In genomic region chr13:36495980-36496379, GRCm38 (mm10) we compare ENCODE assay signal across 25 mouse cellular contexts.
A peak's percentile ranks its signal among the peaks of the same experiment; 100 is the strongest.
DNase-seq lines count a peak whose midpoint lies in the region; ATAC-seq and TF ChIP-seq lines count a peak whose summit lies in the region.
"Had no signal": no experiment of that assay in that cellular context is flagged by ENCODE, and none has a peak within 500 bp of the region (broad histone marks: within the 10 kb centered on the region; RNA-seq: fewer than 3 reads in every experiment).

No protein-coding gene starts in this region.

- no peak overlapping the region for H3K4me2 ChIP-seq in forebrain, embryonic 11.5 days (ENCODE audit: low read depth, low read length, severe bottlenecking)
- H3K4me2 ChIP-seq: embryonic facial prominence, embryonic 12.5 days; forebrain, embryonic 12.5 days had no signal

- no peak for TF ChIP-seq RAD21 in MEL (IDR thresholded peaks at IDR 0.05; ENCODE audit: low read depth, low read length)

- 87% methylated on average over 2 of the region's 2 CpGs for WGBS in forebrain, embryonic 11.5 days

- no peak for TF ChIP-seq EP300 in MEL (IDR thresholded peaks at IDR 0.05; ENCODE audit: low read depth in 1 of 2, low read length in 2 of 2)

- peak; percentile 48; the same call in 1 of the 2 replicates for ATAC-seq in granulocyte monocyte progenitor cell, adult 5-6 weeks (replicated peaks; ENCODE audit: poor library complexity, severe bottlenecking)
- ATAC-seq in megakaryocyte progenitor cell, adult 5-6 weeks (replicated peaks; ENCODE audit: poor library complexity), result peak; percentile 50
- no peak for ATAC-seq in forebrain, embryonic 11.5 days (replicated peaks; ENCODE audit: low FRiP score)
- ATAC-seq: CD4-positive, CD25-positive, alpha-beta regulatory T cell, adult 4 months; forebrain, embryonic 14.5 days; forebrain, embryonic 16.5 days had no signal

- H3K27me3 ChIP-seq in MEL (ENCODE audit: control insufficient read depth in 1 of 2, insufficient read depth in 2 of 2, low read length in 2 of 2), result no peaks in the 10 kb centered on the region
- H3K27me3 ChIP-seq in forebrain, embryonic 11.5 days (ENCODE audit: control insufficient read depth, insufficient read depth, low read length), result no peaks in the 10 kb centered on the region
- H3K27me3 ChIP-seq: CH12.LX; embryonic facial prominence, embryonic 12.5 days; forebrain, embryonic 12.5 days had no signal

- no peaks in the 10 kb centered on the region; a peak in 1 of 4 replicates for H3K36me3 ChIP-seq in MEL (ENCODE audit: control insufficient read depth in 1 of 2, insufficient read depth in 2 of 2, low read length in 2 of 2)
- H3K36me3 ChIP-seq in forebrain, embryonic 11.5 days (ENCODE audit: control insufficient read depth, insufficient read depth, low read length), result no peaks in the 10 kb centered on the region
- H3K36me3 ChIP-seq: embryonic facial prominence, embryonic 10.5 days; embryonic facial prominence, embryonic 12.5 days; forebrain, embryonic 12.5 days had no signal

- H3K27ac ChIP-seq in layer of hippocampus, adult 2 months, result peak overlapping the region; percentile 92; the same call in 1 of the 2 replicates
- no peak overlapping the region for H3K27ac ChIP-seq in MEL (ENCODE audit: control insufficient read depth, low read depth, low read length)
- H3K27ac ChIP-seq in forebrain, embryonic 11.5 days (ENCODE audit: low read depth, low read length), result no peak overlapping the region
- H3K27ac ChIP-seq: embryonic facial prominence, embryonic 10.5 days; embryonic facial prominence, embryonic 12.5 days; forebrain, embryonic 12.5 days had no signal

- H3K9me3 ChIP-seq in MEL (replicated peaks; ENCODE audit: insufficient read depth, low read length), result no peaks in the 10 kb centered on the region
- H3K9me3 ChIP-seq in forebrain, embryonic 11.5 days (ENCODE audit: control insufficient read depth, low read length), result no peaks in the 10 kb centered on the region
- H3K9me3 ChIP-seq: embryonic facial prominence, embryonic 10.5 days; embryonic facial prominence, embryonic 12.5 days; forebrain, embryonic 12.5 days; G1E had no signal

- no peak overlapping the region for H3K4me3 ChIP-seq in layer of hippocampus, adult 2 months
- no peak overlapping the region for H3K4me3 ChIP-seq in MEL (ENCODE audit: control insufficient read depth in 1 of 2, insufficient read depth in 1 of 2, low read depth in 2 of 2, low read length in 2 of 2)
- H3K4me3 ChIP-seq in forebrain, embryonic 11.5 days (ENCODE audit: low read depth, low read length), result no peak overlapping the region
- H3K4me3 ChIP-seq: embryonic facial prominence, embryonic 10.5 days; embryonic facial prominence, embryonic 12.5 days; forebrain, embryonic 12.5 days had no signal

- no peak for TF ChIP-seq POLR2A in MEL (IDR thresholded peaks at IDR 0.05; ENCODE audit: control insufficient read depth in 1 of 2, insufficient read depth in 1 of 2, low read depth in 1 of 2, low read length in 2 of 2, poor library complexity in 1 of 2)

- DNase-seq in layer of hippocampus, adult 2 months (ENCODE audit: low spot score in 2 of 2), result no peak
- no peak for DNase-seq in layer of hippocampus, postnatal 10 days (ENCODE audit: low spot score in 2 of 2)
- peak; percentile 9 for DNase-seq in MEL (ENCODE audit: low read depth, low spot score)
- no peak for DNase-seq in adrenal gland, adult 8-10 months
- no peak for DNase-seq in forebrain, embryonic 11.5 days (ENCODE audit: low spot score)
- DNase-seq in layer of hippocampus, adult 9-11 months, result no peak
- DNase-seq: adrenal gland, adult 2 months; adrenal gland, postnatal 14 days; adrenal gland, postnatal 36 days; B cell, adult 2 months; cerebellum, adult 11-12 months; cerebellum, adult 2 months; cerebellum, adult 9-11 months; cerebellum, postnatal 14 days; cerebellum, postnatal 36 days had no signal

- H3K9ac ChIP-seq in MEL (ENCODE audit: control insufficient read depth, low read depth, low read length, poor library complexity, severe bottlenecking), result no peak overlapping the region
- H3K9ac ChIP-seq in forebrain, embryonic 11.5 days (ENCODE audit: low read length), result no peak overlapping the region
- H3K9ac ChIP-seq: embryonic facial prominence, embryonic 12.5 days; forebrain, embryonic 12.5 days had no signal

- TF ChIP-seq CTCF in layer of hippocampus, adult 2 months (conservative IDR thresholded peaks at IDR 0.05), result no peak
- no peak for TF ChIP-seq CTCF in MEL (IDR thresholded peaks at IDR 0.05 in 2 of 3, conservative IDR thresholded peaks at IDR 0.05 in 1 of 3; ENCODE audit: control insufficient read depth in 1 of 3, insufficient read depth in 1 of 3, low read depth in 2 of 3, low read length in 3 of 3, poor library complexity in 1 of 3, severe bottlenecking in 1 of 3)

- H3K4me1 ChIP-seq in MEL (ENCODE audit: control insufficient read depth in 1 of 2, insufficient read depth in 2 of 2, low read length in 2 of 2), result no peaks in the 10 kb centered on the region
- H3K4me1 ChIP-seq in forebrain, embryonic 11.5 days (replicated peaks; ENCODE audit: control insufficient read depth, insufficient read depth, low read length), result no peaks in the 10 kb centered on the region
- H3K4me1 ChIP-seq: embryonic facial prominence, embryonic 12.5 days; forebrain, embryonic 12.5 days had no signal

- H3K79me2 ChIP-seq in MEL (ENCODE audit: control insufficient read depth, insufficient read depth, low read length, poor library complexity), result no peaks in the 10 kb centered on the region

TF ChIP-seq in MEL, 35 proteins besides CTCF, POLR2A, EP300 and RAD21:
- TF ChIP-seq MYC (IDR thresholded peaks at IDR 0.05; ENCODE audit: low read depth, low read length) (no peak), MAX (IDR thresholded peaks at IDR 0.05; ENCODE audit: low read length) (no peak), MAZ (IDR thresholded peaks at IDR 0.05; ENCODE audit: low read depth, low read length) (no peak), HCFC1 (IDR thresholded peaks at IDR 0.05; ENCODE audit: low read depth, low read length) (no peak), BHLHE40 (IDR thresholded peaks at IDR 0.05; ENCODE audit: borderline replicate concordance, low read depth, low read length) (no peak), UBTF (IDR thresholded peaks at IDR 0.05; ENCODE audit: borderline replicate concordance, insufficient read depth, low read depth, low read length) (no peak), SMC3 (IDR thresholded peaks at IDR 0.05; ENCODE audit: low read depth, low read length) (no peak), POLR2AphosphoS2 (IDR thresholded peaks at IDR 0.05; ENCODE audit: low read length) (no peak), GATA1 (IDR thresholded peaks at IDR 0.05; ENCODE audit: low read depth, low read length) (no peak), RCOR1 (IDR thresholded peaks at IDR 0.05; ENCODE audit: low read depth, low read length) (no peak), ZKSCAN1 (IDR thresholded peaks at IDR 0.05; ENCODE audit: low read depth, low read length) (no peak)
